Mouse (Mus musculus) gastrocnemius, adult 18-20 months (tissue): ENCODE results near the gene Hnrnpa3. TPM values are rescaled to one million over a fixed set of nuclear protein-coding genes. Genes with fewer than 3 reads are reported as not detected.
"Not testable (repeated sequence)": the region's sequence is repeated elsewhere in the genome, so short reads cannot be mapped to it uniquely, and the experiment has no call there.

ENCODE experiments used
- DNase-seq: peaks from one replicate; pipeline ENCODE4 v3.0.0; 2021; ENCODE audit warnings: low spot score
- long read RNA-seq, 2 experiments: library from polyadenylated mRNA; stranded (forward); transcript quantifications; one replicate each; pipeline ENCODE4 v2.0.0; 2021
- total RNA-seq, 2 experiments: library from RNA; stranded (reverse); gene quantifications; 2 replicates each; pipeline ENCODE4 v1.2.3; 2021

Gene Hnrnpa3
- total RNA-seq: 100 to 1,000 TPM; 112 to 143 TPM
- long read RNA-seq, experiment 1, full-length matches to known transcripts: 29 of 38 reads
- long read RNA-seq, experiment 1, partial matches to known transcripts: 3 of 38 reads
- long read RNA-seq, experiment 1, other reads (novel, unspliced or antisense): 6 of 38 reads
- long read RNA-seq, experiment 2, full-length matches to known transcripts: 42 of 55 reads
- long read RNA-seq, experiment 2, partial matches to known transcripts: 7 of 55 reads
- long read RNA-seq, experiment 2, other reads (novel, unspliced or antisense): 6 of 55 reads

- peak; percentile 98 for DNase-seq
Observed at GRCm38 (mm10) chr2:75658727-75659628, at the start of gene Hnrnpa3. Gene Hnrnpa3 (plus strand): TSS chr2:75659261.

GRCm38 (mm10) chr2:75609971-75610370, 49.1 kb upstream of the Hnrnpa3 start:
- no peak for DNase-seq

- not testable (repeated sequence) for DNase-seq
Observed at GRCm38 (mm10) chr2:75610602-75611001, 48.5 kb upstream of the Hnrnpa3 start.

- DNase-seq: no peak
Observed at GRCm38 (mm10) chr2:75611041-75611805, 47.8 kb upstream of the Hnrnpa3 start.

- DNase-seq: no peak
Observed at GRCm38 (mm10) chr2:75612006-75612405, 47.1 kb upstream of the Hnrnpa3 start.

- peak; percentile 31 for DNase-seq
Observed at GRCm38 (mm10) chr2:75612981-75613567, 46.0 kb upstream of the Hnrnpa3 start.

- DNase-seq: no peak
Observed at GRCm38 (mm10) chr2:75614577-75614976, 44.5 kb upstream of the Hnrnpa3 start.

- no peak for DNase-seq
Observed at GRCm38 (mm10) chr2:75616911-75617310, 42.1 kb upstream of the Hnrnpa3 start.

- DNase-seq: no peak
Observed at GRCm38 (mm10) chr2:75618712-75619111, 40.3 kb upstream of the Hnrnpa3 start.

- DNase-seq: no peak
Observed at GRCm38 (mm10) chr2:75621873-75622654, 37.0 kb upstream of the Hnrnpa3 start.

- DNase-seq: no peak
Observed at GRCm38 (mm10) chr2:75625086-75625485, 34.0 kb upstream of the Hnrnpa3 start.

- no peak for DNase-seq
Observed at GRCm38 (mm10) chr2:75626597-75627440, 32.2 kb upstream of the Hnrnpa3 start.

- no peak for DNase-seq
Observed at GRCm38 (mm10) chr2:75628487-75628886, 30.6 kb upstream of the Hnrnpa3 start.

- DNase-seq: no peak
Observed at GRCm38 (mm10) chr2:75631421-75631820, 27.6 kb upstream of the Hnrnpa3 start.

- no peak for DNase-seq
Observed at GRCm38 (mm10) chr2:75632043-75632442, 27.0 kb upstream of the Hnrnpa3 start.

GRCm38 (mm10) chr2:75632721-75633181, 26.3 kb upstream of the Hnrnpa3 start:
- no peak for DNase-seq

GRCm38 (mm10) chr2:75633381-75633780, 25.7 kb upstream of the Hnrnpa3 start:
- no peak for DNase-seq

GRCm38 (mm10) chr2:75633784-75634183, 25.3 kb upstream of the Hnrnpa3 start:
- no peak for DNase-seq

GRCm38 (mm10) chr2:75634431-75634830, 24.6 kb upstream of the Hnrnpa3 start:
- DNase-seq: not testable (repeated sequence)
